Mouse (Mus musculus) megakaryocyte, embryonic 14.5 days (primary cell): ENCODE data around the gene Ahcyl2. TPM values are rescaled to one million over a fixed set of nuclear protein-coding genes. Genes with fewer than 3 reads are reported as not detected.
"Not testable (repeated sequence)": the region's sequence is repeated elsewhere in the genome, so short reads cannot be mapped to it uniquely, and the experiment has no call there.

Experiments used
- H3K27me3 ChIP-seq: replicated peaks from 2 replicates; pipeline ENCODE3; 2012; ENCODE audit warnings: inconsistent platforms
- H3K36me3 ChIP-seq: replicated peaks from 2 replicates; pipeline ENCODE3; 2012; ENCODE audit warnings: low read length, inconsistent platforms, mixed read lengths
- H3K4me1 ChIP-seq: 2 replicates; pipeline ENCODE4 v1.6.1; 2012; ENCODE audit warnings: inconsistent platforms
- H3K4me3 ChIP-seq: replicated peaks from 2 replicates; pipeline ENCODE3; 2012; ENCODE audit warnings: moderate library complexity, mild to moderate bottlenecking, inconsistent platforms
- H3K9me3 ChIP-seq: 2 replicates; pipeline ENCODE4 v1.6.1; 2012; ENCODE audit warnings: inconsistent platforms
- FLI1 ChIP-seq: IDR thresholded peaks from 2 replicates; pipeline ENCODE4 v1.6.1; 2012; ENCODE audit warnings: low read length, inconsistent platforms, mixed read lengths
- GATA1 ChIP-seq: IDR thresholded peaks from 3 replicates; pipeline ENCODE4 v1.6.1; 2012; ENCODE audit warnings: mixed read lengths, low read length, inconsistent platforms, borderline replicate concordance
- polyA plus RNA-seq: library from polyadenylated mRNA; stranded (reverse); fragments of >175 nt; gene quantifications from 2 replicates; pipeline ENCODE4 v1.2.3, GENCODE M21; 2012; ENCODE audit warnings: low replicate concordance; ENCODE audit not compliant: insufficient read depth

The Ahcyl2 gene
- polyA plus RNA-seq, 1 experiment = 3.1 TPM

DNA sequence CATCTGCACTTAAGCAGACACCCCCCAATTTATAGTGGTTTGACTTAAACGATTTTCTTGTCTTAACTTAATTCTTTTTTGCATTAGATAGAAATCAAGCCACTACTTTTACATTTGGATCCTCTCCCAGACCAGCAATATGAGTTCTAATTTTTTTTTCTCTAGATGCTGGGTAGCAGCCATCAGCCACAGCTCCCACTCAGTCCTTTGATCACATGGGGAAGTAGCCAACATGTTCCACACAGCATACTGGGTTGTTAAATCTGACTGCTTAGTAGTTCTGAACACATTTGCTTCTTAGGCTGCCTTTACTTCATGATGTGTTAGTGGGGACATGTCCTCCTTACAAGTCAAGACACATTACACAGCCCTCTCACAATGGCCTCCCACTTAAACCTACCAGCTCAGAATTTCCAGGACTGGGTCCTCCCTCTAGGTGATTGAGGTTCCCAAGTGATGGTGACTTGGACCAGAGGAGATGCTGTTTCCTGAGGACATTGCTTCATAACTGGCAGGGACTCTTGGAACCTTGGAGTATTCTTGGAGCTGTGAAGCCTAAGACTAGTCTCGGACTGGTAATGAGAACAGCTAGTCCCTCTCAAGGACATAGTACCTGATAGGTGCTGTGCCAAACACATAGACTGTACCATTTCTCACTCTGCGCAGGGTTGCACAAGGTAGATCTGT, 16.2 kb upstream of the Ahcyl2 start:
- TF ChIP-seq GATA1 (no peak), FLI1 (no peak)
- Histone ChIP-seq H3K9me3 (peaks cover 15% of the 10 kb centered on the region), H3K4me3 (no peak overlapping the region), H3K4me1 (peaks cover 6% of the 10 kb centered on the region), H3K27me3 (peaks cover 34% of the 10 kb centered on the region), H3K36me3 (peaks cover 10% of the 10 kb centered on the region)

GRCm38 (mm10) chr6:29753336-29753735, 14.5 kb upstream of the Ahcyl2 start:
- TF ChIP-seq GATA1 (no peak), FLI1 (no peak)
- H3K9me3 ChIP-seq = peaks cover 6% of the 10 kb centered on the region
- peaks cover 38% of the 10 kb centered on the region for H3K27me3 ChIP-seq

DNA sequence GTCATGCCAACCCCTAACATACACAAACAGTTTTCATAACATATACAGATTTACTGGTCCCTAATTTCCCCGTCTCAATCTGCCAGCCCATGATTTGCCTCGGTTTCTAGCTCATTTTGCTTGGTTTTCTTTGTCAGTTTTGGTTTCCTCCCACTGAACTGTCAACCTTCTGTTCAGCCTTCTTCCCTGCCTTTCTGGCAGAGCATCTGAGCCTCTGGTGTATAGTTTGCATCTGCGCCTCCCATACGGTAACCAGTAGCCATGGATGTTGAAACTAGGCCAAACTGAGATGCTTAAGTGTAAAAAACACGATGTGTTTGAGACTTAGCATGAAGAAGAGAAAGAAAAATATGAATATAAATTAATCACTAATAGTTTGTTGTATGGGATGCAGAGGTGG, 11.8 kb upstream of the Ahcyl2 start:
- TF ChIP-seq FLI1 (no peak), GATA1 (no peak)
- Histone ChIP-seq H3K27me3 (peaks cover 37% of the 10 kb centered on the region), H3K36me3 (peaks cover 22% of the 10 kb centered on the region), H3K9me3 (no peaks in the 10 kb centered on the region), H3K4me3 (no peak overlapping the region), H3K4me1 (peaks cover 6% of the 10 kb centered on the region; the same call in 1 of the 2 replicates)

More at GRCm38 (mm10) chr6:29753336-29753735, 14.5 kb upstream of the Ahcyl2 start:
- Histone ChIP-seq H3K4me3 (no peak overlapping the region), H3K36me3 (peaks cover 20% of the 10 kb centered on the region), H3K4me1 (peaks cover 7% of the 10 kb centered on the region)

DNA sequence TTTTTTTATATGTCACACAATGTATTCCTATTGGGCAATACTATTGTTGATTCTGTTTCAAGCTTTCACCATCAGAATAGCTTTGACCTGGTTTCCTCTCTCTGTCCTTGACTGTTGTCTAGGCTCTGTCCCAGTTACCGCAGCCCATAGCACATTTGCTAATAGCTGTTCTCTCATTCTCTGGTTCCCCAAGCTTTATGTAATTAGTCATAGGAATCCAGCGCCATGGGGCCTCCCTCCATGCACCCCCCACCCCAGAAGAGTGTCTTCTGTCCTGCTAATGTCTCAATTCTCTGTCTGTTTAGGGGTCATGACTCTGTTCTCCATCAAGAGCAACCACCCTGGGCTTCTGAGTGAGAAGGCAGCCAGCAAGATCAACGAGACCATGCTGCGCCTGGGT, 11.3 kb upstream of the Ahcyl2 start:
- TF ChIP-seq GATA1 = no peak
- TF ChIP-seq FLI1 = no peak
- Histone ChIP-seq H3K4me1 (peaks cover 6% of the 10 kb centered on the region; the same call in 1 of the 2 replicates), H3K4me3 (no peak overlapping the region), H3K36me3 (peaks cover 22% of the 10 kb centered on the region), H3K9me3 (no peaks in the 10 kb centered on the region), H3K27me3 (peaks cover 39% of the 10 kb centered on the region)

DNA sequence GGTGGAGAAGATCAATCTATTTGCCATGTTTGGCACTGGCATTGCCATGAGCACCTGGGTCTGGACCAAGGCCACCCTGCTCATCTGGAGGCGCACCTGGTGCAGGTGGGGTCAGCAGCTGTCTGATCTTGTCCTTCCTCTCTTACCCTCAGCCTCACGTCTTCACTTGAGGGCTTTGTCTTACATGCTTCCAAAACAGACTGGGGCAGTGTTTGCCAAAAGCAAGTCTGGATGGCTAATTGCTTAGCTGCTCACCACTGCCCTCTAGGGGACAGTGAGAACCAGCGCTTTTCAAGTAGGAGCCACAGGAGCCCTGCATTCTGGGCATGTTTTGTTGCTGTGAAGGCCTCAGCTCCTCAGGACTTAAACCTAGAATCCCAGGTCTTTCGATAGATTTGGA, 9.4 kb upstream of the Ahcyl2 start:
- TF ChIP-seq GATA1 (no peak), FLI1 (no peak)
- H3K27me3 ChIP-seq = peaks cover 28% of the 10 kb centered on the region
- H3K4me1 ChIP-seq = peaks cover 6% of the 10 kb centered on the region; the same call in 1 of the 2 replicates
- no peak overlapping the region for H3K4me3 ChIP-seq
- H3K9me3 ChIP-seq = no peaks in the 10 kb centered on the region
- peaks cover 22% of the 10 kb centered on the region for H3K36me3 ChIP-seq

DNA sequence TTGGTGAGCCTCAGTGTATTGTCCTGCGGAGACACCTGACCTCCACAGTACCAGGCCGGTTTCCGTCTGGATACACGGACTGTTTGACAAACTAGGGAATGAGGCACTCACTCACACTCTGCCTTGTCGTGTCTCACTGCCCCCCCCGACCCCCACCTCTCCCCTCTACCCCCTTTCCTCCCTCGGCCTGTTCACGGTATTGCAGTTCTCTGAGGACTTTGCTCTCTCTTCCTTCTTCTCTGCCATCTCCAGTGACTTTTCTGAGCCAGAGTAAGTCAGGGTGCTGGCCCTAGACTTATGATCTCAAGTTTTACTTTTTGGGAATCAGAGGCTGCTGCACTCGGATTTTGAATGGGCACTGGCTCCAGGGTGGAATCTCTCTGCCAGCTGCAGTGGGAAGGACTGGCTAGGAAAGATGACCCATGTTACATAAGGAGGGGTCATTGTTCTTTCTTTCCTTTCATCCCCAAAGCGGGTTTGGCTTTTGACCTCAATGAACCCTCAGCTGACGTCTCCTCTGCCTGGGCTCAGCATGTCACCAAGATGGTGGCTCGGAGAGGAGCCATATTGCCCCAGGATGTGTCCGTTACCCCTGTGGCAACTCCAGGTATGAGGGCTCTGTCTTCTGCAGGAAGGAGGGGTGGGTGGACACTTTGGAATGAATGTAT, 8.7 kb upstream of the Ahcyl2 start:
- Histone ChIP-seq H3K27me3 (peaks cover 25% of the 10 kb centered on the region), H3K9me3 (no peaks in the 10 kb centered on the region), H3K36me3 (peaks cover 22% of the 10 kb centered on the region), H3K4me1 (peaks cover 11% of the 10 kb centered on the region), H3K4me3 (no peak overlapping the region)
- TF ChIP-seq GATA1 (no peak), FLI1 (no peak)

DNA sequence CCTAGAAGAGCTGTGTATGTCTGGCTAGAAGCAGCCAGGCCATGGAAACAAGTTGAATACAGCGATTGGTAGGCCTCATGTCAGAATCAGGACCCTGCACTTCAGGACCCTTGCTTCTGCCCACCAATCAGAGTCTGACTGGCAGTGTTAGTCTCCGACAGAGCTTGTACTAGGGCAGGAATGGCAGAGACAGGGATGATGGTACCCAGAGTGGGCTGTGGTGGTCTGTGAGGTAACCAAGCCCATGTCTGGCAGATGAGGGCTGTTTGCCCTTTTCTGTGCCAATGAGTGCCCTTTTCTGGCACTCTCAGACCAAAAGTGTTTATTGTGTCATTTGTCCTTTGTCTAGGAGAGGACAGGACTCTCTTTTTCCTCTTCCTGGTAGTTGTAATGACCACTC, 7.4 kb upstream of the Ahcyl2 start:
- H3K4me3 ChIP-seq, H3K9me3 ChIP-seq: not testable (repeated sequence)
- Histone ChIP-seq H3K27me3 (peaks cover 15% of the 10 kb centered on the region), H3K4me1 (peaks cover 20% of the 10 kb centered on the region), H3K36me3 (peaks cover 15% of the 10 kb centered on the region)

GRCm38 (mm10) chr6:29761282-29761681, 6.5 kb upstream of the Ahcyl2 start:
- Histone ChIP-seq H3K36me3 (peaks cover 13% of the 10 kb centered on the region), H3K9me3 (no peaks in the 10 kb centered on the region), H3K4me3 (no peak overlapping the region), H3K4me1 (peaks cover 26% of the 10 kb centered on the region), H3K27me3 (peaks cover 14% of the 10 kb centered on the region)
- TF ChIP-seq GATA1 (no peak), FLI1 (no peak)

- H3K4me1 ChIP-seq = peaks cover 27% of the 10 kb centered on the region
- TF ChIP-seq FLI1 = no peak
- no peak for TF ChIP-seq GATA1
- H3K9me3 ChIP-seq = no peaks in the 10 kb centered on the region
- peaks cover 6% of the 10 kb centered on the region for H3K27me3 ChIP-seq
- H3K36me3 ChIP-seq = peaks cover 3% of the 10 kb centered on the region
- H3K4me3 ChIP-seq = no peak overlapping the region
Measured at GRCm38 (mm10) chr6:29762524-29762923, 5.3 kb upstream of the Ahcyl2 start.

DNA sequence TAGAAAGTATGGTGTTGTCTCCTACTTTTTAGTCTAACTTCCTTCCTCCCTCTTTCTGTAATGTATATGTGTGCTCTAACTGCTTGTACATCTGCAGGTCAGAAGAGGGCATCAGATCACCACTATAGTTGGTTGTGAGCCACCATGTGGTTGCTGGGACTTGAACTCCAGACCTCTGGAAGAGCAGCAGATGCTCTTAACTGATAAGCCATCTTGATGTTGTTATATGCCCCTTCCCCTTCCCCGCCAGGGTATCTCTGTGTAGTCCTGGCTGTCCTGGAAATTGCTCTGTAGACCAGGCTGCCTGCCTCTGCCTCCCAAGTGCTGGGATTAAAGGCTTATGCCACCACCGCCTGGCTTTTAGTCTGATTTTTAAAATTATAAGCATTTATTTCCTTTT, 937 bp upstream of the Ahcyl2 start:
- H3K9me3 ChIP-seq = no peaks in the 10 kb centered on the region
- no peak overlapping the region for H3K4me3 ChIP-seq
- H3K4me1 ChIP-seq = peaks cover 36% of the 10 kb centered on the region
- H3K36me3 ChIP-seq = no peaks in the 10 kb centered on the region
- no peak for TF ChIP-seq FLI1
- no peak for TF ChIP-seq GATA1
- H3K27me3 ChIP-seq = peaks cover 13% of the 10 kb centered on the region
